Mouse (Mus musculus) kidney, postnatal 14 days (tissue): Measurements from ENCODE around the gene Pwwp2a.
A peak's percentile ranks its signal among the peaks of the same experiment; 100 is the strongest.

Experiments
- DNase-seq: peaks from one replicate; pipeline ENCODE4 v3.0.0; 2022; ENCODE audit warnings: mixed read lengths

Pwwp2a gene

DNA sequence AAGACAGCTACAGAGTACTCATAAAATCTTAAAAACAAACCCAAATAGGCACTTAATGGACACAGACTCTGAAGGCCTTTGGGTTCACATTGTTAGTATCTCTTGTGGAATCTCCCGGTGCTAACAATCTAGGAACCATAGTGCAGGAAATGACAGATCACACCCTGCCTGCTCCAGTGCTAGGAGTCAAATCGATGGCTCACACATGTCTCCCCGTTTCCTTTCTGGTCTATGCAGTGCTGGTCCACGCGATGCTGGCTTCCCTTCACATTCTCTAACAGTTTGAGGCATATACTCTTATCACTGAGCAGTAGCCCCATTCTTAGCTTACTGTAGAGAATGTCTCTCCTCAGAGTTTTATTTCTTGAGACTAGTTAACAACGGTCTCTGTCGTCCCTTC, 46.0 kb downstream of the Pwwp2a start:
- DNase-seq: no peak

DNA sequence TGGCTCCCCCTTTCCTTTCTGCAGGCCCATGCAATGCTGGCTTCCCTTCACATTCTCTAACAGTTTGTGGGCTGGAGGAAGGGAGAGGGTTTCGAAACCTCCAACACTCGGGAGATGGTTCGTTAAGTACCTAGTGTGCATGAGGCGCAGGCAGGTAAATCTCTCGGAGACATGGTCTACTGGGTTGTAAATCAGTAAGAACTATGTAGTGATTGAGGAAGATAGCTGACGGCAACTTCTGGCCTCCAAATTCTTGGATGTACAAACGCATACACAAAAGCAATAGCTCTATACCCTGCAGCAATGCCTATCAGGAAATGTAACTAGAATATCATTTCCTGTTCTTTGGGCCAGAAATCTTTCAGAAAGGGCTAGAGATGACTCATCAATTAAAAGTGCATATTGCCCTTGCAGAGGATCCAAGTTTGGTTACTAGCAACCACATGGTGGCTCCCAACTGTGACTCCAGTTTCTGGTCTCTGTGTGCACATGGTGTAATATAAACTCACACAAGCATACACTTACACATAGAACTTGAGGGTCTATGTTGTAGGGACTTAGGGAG, 47.0 kb downstream of the Pwwp2a start:
- DNase-seq: no peak

DNA sequence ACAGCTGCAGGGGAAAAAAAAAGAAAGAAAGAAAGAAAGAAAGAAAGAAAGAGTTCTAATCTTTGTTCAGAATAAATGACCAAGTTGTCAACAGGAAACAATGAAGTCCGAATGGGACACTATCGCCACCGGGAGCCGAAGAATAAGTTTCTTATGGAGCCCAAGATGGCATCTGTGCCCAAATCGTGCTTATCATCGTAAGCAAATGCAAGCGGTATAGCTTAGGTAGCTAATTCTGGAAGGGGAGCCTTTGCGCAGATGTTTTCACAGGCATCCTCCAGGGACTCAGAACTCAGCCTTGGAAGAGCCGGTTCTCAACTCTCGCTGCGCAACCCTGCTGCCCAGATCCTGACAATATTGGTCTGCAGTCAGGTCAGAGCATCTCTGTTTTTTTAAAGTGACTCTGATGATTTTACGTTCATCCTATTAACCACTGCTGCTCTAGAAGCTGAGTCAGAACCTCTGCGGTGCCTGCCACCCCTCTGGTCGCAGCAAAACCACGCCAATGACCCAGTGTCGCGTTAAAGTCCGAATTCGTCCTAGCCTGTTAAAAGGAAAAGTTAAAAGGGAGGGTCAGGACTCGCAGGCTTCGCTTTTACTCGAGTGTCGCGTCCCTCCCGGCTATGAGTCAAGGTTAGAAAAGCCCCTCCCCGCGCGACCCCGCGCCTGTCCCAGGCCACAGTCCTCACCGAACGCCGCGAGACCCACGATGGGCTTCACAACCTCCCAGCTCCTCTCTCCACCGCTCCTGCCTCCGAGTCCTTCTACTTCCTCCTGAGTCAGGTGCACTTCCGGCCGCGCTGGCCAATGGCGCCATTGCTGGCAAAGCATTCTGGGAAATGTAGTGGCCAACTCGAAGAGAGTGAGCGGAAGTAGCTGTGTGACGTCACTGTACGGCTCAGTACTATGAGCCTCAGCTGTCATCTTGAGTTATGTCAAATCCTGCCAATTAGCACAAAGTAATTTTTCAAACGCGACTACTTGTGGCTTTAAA, 65.7 kb downstream of the Pwwp2a start, which contains the start of gene Ttc1:
Ttc1 (minus strand) TSS at position 776 of the 994 bp plus-strand sequence.
- peak; percentile 99 for DNase-seq

DNA sequence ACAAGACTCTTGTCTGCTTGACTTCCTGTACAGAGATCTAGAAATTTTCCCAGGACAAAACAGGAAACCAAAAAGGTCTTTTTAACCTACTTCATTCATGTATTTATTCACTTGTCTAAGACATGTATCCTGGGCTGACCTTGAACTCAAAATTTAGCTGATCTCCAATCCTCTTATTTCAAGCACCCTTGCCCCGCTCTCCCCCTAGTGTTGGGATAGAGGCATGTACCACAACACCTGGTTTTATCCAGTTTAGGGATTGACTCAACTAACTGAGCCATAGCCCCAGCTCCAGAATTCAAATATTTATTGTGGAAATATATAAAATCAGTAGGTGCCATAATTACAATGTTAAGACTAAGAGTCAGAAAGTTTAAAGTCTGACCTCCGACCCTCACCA, 69.7 kb downstream of the Pwwp2a start:
- DNase-seq: no peak

DNA sequence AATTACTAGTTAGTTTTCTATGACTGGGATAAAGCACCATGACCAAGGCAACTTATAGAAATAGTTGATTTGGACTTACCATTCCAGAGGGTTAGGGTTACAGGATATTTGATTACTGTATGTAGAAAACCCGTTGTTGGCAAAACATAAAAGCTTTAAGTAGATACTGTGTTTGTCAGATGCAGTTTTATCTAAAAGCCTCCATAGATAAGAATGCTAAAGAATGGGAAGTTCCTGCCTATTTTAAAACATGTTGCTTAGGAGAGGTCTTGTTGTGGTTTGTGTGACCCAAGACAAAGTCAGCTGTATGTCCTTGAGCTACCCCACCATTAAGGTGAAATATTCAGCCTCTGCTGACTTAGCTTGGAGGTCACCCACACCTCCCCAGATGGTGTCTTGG, 72.8 kb downstream of the Pwwp2a start:
- DNase-seq: no peak

DNA sequence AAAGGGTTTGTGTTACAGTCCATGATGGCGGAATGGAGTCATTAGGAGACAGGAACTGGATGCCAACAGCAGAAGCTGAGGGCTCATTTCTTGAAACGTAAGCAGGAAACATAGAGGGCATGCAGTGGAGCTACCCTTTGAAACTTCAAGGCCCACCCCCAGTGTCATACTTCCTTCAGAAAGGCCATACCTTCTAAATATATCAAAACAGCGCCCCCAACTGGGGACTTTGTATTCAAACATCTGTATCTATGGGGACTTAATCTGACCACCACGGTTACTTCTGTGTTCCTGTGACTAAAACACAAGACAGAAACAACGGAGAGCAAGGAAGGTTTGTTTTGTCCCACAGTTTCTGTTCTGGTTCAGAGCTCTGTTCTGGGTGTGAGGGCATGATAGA, 73.6 kb downstream of the Pwwp2a start:
- DNase-seq: no peak

DNA sequence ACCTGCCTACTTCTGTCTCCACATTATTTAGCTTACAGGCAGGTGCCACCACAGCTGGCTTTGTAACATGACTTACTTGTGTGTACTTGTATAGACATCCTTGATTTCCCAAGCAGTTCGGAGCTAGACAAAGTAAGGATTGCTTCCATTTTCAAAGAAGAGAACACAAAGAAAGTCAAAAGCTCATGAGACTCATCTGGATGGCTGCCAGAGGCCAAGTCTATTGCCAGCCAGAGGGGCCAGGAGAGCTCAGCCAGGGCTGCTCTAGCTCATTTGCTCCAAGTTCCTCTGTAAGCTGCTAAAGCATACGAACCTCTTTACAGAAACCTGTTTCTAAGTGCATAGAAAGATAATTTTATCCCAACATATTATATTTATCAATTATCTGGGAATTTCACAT, 76.6 kb downstream of the Pwwp2a start:
- peak; percentile 16 for DNase-seq

DNA sequence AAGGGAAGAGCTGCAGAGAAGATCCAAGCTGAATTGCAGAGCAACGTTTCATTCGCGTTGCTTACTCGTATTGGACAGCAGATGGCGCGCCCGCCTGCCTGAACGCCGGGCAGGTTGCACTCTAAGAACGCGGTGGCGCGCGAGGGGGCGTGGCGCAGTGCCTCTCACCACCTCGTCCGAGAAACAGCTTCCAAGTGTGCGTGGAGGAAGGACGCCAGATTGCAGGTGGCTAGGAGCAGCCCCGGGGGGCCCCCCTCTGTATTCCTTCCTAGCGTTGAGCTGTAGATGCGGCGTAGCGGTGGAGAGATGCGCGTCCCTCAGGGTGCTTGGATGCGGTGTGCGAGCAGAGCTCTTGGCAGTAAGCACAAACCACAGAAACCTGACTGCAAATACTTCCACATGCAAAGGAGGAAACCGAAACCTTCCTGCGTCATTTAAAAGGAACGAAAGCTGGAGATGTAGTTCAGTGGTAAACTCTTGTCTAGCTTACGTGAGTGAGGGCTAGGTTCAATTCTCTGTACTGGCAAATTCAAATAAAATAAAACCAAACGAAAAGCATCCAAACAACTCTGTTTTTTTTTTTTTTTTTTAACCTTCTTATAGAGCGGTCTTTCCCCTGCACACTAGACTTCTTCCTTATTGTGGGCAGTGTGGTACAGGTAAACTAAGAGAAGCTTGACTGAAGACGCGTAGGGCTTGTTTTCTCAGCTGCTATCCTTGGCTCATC, 85.3 kb downstream of the Pwwp2a start:
- peak; percentile 85 for DNase-seq

DNA sequence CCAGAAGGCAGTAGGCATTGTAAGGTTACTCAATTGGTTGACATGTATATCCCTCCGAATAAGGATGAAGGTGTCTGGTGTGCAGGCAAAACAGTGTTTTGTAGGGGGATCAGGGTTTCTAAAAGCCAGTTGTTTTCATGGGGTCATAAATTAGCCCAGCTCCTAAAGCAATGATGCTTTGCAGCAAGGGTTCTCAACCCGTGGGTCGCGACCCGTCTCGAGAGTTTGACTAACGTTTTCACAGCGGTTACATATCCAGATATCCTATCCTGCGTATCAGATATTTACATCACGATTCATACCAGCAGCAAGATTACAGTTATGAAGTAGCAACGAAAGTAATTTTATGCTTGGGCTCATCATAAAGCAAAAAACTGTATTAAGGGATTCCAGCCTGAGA, 86.0 kb downstream of the Pwwp2a start:
- DNase-seq: no peak

DNA sequence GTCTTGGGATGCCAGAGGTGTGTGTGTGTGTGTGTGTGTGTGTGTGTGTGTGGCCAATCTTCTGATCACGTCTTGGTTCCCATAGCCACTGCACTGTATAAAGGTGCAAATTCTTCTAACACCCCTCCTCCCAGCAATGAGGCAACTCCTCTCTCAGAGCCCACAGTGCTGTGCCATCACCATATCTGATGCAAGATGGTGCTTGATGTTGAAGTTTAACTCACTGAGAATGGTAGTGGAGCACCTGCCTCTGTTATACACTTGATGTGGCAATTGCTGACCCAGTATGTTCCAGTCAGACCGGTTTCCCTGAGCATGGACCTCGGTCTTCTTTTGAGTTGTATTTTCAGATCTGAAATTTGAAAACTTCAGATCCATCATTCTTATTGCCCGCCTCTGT, 88.3 kb downstream of the Pwwp2a start:
- DNase-seq: no peak
